Mouse (Mus musculus) testis, postnatal 14 days (tissue): ENCODE results near the gene Gfy.
A peak's percentile ranks its signal among the peaks of the same experiment; 100 is the strongest.
"Not testable (repeated sequence)": the region's sequence is repeated elsewhere in the genome, so short reads cannot be mapped to it uniquely, and the experiment has no call there.

ENCODE experiments used
- DNase-seq: peaks from one replicate; pipeline ENCODE4 v3.0.0; 2021; ENCODE audit warnings: low spot score

The Gfy gene

DNA sequence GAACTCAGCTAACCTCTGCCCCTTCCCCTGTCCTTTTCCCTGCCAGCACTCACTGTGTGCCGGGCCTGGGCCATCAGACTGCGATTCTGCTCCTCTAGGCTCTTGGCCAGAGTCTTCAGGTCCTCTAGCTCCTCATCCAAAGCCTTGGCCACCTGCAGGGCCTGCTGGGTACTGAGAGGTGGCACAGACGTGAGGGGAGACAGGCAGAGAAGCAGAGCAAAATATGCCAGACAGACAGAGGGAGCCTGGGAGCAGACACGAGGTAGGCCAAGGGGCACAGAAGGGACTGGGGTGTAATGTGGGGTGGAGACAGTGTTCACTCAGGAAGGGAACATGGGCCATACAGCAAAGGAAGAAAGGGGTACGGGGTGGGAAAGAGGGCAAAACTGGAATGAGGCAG, 14.0 kb upstream of the Gfy start:
- no peak for DNase-seq

DNA sequence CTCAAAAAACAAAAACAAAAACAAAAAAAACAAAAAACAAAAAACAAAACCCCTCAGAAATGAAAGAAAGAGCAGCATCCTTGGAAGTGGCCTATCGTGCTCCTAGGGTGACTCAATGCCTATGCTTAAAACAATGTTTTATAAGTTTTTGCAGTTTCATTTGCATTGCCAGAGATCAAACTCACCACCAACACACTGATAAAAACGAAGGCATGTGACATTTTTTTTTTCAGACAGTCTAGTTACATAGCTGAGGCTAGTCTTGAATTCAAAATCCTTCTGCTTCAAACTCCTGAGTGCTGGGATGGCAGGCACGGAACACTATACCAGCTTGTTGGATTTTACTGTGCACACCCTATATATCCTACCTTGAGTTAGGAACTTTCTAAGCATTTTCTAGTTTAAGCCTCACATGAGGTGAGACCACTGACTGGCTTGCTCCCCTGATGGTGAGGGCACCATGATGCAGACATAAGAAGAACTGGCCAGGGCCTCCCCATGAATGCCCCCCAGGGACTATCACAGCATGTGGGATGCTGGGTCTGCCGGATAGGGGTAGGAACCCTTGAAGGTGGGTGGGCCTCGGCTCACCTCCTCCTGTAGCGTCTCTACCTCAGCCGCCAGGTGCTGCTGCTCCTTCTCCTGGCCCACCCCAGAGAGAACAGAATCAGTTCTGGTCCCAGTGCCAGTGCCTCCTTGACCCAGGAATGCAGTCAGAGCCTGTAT, 13.4 kb upstream of the Gfy start:
- DNase-seq = no peak

DNA sequence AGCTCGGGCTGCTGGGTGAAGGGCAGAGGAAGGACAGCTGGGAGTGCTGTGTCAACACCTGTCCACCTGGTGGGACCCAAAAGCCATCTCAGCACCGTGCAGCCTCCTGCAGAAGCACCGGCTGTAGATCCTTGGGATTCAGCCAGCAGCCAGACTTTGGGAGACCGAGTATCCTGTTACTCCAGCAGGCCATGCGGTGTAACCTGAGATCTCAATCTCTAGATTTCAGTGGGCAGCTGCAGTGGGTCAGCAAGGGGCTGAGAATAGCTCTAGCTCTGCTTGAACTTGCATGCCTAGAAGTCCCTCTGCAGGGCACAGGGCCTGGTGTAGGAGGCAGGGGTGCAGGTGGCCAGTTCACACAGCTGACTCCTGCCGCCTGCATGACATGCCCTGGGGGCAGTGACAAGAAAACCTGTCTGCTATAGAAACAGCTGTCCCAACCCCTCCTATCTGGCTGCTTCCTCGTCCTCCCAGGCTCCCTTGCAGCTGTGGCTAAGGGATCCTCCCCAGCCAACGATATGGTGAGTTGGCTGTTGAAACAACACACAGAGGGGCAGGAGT, 12.5 kb upstream of the Gfy start:
- no peak for DNase-seq

DNA sequence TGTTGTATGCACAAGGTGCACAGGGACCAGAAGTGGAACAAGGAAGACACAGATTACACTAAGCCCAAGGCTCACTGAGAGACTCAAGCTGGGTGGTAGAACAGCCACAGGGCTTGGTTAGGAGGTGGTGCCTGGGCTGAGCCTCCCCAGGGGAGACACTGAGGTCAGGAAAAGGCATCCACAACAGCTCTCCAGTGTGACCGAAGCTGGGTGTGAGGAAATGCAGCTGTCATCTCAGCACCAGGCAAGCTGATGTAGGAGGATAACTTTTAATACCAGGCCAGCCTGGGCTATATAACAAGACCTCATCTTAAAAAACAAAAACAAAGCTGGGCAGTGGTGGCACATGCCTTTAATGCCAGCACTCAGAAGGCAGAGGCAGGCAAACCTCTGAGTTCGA, 11.8 kb upstream of the Gfy start:
- DNase-seq = no peak

DNA sequence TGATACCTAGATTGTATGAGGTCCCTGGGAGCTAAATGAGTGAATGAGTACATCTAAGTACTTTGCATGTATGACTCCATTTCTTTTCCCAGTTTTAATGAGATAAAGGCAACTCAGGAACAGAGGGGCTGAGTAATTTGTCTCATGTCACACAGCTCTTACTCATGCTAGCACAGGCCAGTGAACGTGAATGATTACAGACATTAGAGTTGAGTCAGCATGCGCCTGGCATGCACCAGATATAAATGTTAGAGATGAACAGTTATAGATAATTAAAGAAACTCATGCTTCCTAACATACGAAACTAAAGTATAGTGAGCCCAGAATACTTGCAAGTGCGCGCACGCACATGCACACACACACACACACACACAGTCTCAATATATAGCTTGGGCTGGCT, 10.8 kb upstream of the Gfy start:
- DNase-seq = no peak

DNA sequence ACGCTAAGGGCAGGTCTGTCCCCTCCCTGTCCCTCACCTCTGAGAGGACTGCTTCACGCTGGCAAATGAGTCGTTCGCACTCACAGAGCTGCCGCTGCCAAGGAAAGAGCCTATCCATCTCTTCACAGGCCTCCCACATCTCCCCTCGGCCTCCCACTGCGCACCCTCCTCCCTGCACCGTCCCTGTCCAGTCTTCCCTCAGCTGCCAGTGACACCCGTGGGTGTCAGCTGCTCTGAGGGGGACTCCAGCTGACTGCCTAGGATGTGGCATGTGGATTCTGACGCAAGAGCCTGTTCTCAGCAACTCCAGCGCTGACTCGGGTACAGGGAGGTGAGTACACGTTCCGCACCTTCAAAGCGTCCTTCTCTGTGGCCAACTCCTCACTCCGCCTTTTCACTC, 10.2 kb upstream of the Gfy start:
- no peak for DNase-seq

DNA sequence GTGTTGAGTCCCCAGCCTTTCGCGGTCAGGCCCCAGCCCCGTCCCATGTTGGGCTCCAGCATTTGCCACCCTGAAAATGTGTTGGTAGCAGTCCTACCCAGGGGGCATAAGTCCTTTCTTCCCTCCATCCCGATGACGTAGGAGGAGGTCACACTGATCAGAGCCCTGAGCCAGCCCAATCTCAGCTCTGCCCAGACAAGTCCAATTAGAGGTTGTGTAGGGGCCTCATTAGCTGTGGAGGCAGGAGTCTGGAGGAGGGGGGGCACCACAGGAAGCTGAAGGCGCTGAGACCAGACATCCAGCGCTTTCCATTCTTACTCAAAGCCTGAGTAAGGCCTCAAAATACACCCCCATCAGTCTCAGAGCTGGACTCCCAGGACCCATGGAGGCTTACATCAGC, 6.6 kb upstream of the Gfy start:
- DNase-seq = no peak

DNA sequence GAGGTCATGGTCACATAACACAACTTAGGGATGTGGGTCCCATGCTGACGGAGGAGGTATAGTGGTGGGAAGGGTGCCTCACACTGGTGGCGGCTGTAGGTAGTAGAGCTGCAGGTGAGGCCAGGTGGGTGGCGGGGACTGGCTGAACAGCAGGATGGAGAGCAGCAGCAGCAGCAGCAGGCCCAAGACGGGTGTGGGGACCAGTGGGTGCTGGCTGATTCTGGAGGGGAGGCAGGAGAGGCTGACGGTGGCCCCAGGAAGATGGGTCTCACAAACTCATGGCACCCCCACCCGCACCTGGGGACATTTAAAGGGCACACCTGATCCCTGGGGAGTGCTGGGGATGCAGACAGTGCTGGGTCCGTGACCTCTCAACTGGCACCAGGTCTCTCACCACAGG, 4.3 kb upstream of the Gfy start:
- no peak for DNase-seq

DNA sequence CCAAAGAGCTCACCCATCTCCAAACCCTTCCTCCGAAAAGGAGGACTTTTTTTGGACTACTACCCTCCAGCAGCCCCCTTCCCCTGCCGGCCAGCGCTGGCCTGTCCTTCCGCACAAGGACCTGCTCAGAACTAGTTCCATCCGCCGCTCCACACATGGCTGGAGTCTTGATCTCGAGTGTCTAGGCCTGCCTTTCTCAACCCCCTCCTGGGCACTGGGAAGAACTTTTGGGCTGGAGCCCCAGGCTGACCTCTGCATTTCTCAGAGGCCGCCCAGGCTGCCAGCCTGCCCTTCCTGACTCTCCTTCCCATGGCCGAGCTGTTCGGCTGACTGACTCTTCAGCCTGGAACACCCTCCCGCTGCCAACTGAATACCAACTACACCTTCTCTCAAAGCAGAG, 3.2 kb upstream of the Gfy start:
- no peak for DNase-seq

DNA sequence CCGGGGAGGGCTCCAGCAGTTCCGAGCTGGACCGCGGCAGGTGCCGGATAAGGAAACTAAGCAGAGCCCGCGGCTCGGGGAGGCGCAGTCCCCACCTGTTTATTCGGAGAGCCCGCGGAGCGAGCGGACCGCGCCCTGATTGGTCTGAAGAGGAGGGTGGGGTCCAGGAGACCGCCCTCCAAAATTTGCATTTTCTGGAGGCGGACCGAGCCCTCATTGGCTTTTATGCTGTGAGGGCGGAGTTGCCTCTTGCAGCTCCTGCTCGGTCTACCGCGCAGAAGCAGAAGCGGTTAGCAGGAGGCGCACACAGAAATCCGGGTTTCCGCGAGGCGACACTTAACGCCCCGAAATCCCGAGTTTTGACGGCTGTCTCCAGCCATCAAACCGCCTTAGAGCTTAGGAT, 2.8 kb upstream of the Gfy start:
- peak; percentile 91 for DNase-seq

DNA sequence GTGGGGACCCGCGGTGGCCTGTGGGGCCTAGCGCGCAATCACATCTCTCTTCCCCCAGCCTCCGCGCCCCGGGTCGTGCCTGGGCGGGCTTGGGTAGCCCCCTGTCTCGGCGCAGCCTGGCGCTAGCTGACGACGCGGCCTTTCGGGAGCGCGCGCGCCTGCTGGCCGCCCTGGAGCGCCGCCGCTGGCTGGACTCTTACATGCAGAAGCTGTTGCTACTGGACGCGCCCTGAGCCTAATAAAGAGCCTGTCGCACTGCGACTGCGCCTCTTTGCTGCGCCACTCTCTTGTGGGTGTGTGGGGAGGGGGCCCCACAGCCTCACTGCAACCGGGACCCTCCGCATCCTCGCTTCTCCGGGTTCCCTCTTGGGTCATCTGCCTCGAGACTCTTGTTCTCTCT, 2.2 kb upstream of the Gfy start:
- DNase-seq = peak; percentile 69

DNA sequence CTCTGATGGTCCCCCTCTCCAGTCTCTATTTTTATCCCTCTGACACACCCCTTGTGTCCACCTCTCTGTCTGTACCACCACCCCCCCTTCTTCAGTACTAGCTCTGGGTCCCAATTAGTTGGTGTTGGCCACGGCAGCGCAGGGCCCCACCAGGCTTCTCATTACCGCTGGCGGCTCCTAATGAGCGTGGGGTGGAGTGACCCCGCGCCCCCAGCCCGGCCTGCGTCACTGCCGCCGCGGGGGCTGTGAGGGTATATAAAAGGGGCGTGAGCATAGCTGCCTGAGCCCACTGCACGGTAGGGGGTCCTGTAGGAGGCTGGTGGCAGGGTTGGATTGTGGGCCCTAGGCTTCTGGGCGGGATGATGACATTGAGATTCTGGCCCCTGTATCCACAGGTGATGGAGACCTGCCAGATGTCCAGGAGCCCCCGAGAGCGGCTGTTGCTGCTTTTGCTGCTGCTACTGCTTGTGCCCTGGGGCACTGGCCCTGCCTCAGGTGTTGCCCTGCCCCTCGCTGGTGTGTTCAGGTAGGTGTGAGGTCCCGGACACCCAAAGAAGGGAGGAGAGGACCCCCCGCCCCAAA, 1.6 kb upstream of the Gfy start, which contains the start of gene Pth2:
Gene Pth2 (plus strand): TSS at position 100 of the 582 bp plus-strand sequence.
- DNase-seq = no peak

DNA sequence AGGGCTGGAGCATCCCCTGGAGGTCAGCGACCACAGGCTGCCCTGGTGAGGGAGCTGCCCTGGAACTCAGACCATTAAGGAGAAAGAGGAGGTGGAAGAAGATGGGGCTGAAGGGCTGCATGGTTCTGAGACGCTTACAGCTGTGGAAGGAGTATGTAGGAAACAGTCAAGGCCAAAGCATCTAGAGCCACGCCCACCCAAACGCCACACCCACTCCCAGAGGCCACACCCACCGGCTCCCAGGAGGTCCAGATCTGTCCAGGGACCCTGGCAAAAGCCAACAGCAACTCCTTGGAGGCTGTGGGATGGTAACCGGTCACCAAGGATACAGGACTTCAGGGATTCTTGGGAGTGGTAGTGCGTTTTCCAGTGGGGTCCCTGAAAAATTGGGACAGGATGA, 819 bp downstream of the Gfy start:
- no peak for DNase-seq

DNA sequence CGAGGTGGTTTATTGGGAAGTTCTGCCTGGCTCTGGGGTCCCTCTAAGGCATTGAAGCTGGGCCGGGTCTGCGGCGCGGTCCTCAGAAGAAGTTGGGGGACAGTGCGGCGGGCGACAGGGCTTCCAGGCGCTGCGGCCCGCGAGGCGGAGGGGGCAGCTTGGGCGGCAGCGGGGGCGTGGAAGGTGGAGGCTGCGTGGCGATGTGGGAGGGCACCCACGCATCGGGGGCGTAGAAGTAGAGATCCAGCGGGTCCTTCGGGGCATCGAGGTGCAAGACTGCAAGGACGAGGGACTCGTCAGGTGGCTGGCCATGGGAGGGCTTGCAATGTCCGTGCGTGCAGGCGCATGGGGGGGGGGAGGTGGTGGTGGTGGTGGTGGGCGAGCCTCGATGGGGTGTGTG, 3.0 kb downstream of the Gfy start:
- DNase-seq = no peak

DNA sequence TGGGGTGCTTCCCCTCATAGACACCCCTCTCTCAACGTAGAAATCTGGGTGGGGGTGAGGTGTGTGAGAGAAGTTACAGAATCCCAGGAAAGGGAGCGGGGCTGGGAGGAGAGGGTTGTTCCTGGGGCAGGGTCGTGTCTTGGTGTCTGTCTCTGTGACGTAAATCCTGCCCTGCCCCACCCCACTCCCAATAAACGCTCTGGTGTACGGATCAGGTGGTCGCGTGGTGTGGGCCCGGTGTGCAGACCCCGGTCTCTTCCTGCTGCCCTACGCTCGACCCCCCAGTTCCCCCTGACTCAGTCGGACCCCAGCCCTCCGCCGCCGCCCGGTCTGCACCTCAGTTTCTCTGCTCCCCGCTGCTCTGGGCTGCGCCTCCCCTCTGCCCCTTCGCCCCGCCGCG, 3.4 kb downstream of the Gfy start:
- DNase-seq = no peak

DNA sequence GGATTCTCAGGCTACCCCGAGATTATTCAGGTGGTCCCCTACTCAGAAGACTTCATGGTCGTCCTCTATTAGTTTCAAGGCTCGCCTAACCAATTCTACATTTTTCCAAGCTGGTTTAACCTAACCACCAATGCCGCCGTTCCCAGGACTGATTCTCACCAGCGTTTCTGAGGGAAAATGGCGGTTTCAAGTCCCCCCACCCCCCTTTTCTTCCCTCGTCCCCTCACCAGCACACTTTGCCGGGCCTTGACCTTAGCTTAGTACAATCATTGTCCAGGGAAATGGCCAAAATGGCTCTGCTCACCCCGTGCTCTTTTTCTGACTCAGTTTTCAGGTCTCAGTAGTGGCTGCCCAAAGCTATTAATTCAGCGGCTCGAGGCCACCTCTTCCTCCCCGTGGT, 4.0 kb downstream of the Gfy start:
- DNase-seq = no peak

DNA sequence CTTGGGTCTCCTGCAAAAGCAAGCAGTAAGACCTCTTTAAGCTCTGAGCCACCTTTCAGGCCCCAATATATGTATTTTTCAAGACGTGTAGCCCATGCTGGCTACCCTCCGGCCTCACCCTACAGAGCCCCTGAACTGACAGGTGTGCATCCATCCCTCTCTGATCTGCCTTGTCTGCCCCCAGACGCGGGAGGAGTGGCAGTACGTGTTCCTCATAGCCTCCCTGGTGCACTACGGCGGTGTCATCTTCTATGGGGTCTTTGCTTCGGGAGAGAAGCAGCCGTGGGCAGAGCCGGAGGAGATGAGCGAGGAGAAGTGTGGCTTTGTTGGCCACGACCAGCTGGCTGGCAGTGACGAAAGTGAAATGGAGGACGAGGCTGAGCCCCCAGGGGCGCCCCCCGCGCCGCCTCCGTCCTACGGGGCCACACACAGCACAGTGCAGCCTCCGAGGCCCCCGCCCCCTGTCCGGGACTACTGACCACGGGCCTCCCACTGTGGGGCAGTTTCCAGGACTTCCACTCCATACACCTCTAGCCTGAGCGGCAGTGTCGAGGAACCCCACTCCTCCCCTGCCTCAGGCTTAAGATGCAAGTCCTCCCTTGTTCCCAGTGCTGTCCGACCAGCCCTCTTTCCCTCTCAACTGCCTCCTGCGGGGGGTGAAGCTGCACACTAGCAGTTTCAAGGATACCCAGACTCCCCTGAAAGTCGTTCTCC, 4.6 kb downstream of the Gfy start:
- peak; percentile 77 for DNase-seq

DNA sequence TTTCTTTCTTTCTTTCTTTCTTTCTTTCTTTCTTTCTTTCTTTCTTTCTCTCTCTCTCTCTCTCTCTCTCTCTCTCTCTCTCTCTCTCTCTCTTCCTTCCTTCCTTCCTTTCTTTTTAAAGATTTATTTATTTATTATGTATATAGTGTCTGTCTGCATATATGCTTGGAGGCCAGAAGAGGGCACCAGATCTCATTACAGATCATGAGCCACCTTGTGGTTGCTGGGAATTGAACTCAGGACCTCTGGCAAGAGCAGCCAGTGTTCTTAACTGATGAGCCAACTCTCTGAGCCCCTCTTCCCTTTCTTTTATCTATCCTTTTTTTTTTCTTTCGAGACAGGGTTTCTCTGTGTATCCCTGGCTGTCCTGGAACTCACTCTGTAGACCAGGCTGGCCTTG, 5.6 kb downstream of the Gfy start:
- not testable (repeated sequence) for DNase-seq

DNA sequence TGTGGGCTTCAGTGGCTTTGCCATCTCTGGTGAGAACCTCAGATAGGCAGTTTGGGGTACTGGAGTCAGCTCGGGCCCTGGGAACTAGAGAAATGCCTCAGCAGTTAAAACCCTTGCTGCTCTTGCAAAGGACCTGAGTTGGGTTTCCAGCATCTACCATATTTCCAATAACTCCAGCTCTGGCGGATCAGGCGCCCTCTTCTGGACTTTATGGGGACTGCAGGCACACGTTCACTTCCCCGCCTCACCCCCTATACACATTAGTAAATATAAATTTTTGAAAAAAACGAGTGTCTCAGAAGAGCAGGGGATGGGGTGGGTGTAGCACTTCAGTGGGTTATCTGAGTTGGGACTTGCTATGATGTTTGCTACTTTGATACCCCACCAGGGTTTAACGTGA, 6.4 kb downstream of the Gfy start:
- no peak for DNase-seq

DNA sequence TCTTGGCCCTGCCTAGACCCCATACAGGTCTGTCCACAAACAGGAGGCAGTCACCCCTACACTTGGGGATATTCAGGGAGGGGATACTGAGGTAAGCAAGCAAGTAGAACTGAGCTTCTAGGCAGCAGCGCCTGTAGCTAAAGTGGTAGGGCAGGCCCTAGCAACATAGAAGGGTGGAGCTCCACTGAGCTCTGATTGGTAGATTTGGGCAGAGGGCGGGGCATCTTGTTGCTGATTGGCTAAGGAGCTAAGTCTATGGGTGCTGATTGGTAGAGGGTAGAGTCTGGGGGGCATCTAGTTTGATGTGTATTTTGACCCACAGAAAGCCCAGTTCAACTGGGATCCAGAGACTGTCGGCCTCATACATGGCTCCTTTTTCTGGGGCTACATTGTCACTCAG, 9.9 kb downstream of the Gfy start:
- no peak for DNase-seq

DNA sequence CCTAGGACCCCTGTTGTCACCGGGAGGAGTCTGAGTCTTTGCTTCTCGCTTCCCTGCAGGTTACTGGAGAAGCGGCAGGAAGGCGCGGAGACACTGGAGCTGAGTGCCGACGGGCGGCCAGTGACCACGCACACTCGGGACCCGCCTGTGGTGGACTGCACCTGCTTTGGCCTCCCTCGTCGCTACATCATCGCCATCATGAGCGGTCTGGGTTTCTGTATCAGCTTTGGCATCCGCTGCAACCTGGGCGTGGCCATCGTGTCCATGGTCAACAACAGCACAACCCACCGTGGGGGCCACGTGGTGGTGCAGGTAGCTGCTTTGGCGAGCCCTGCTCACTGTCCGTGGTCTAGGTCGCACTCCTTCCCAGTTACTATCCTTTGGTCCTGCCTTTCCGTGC, 10.7 kb downstream of the Gfy start:
- DNase-seq = no peak

DNA sequence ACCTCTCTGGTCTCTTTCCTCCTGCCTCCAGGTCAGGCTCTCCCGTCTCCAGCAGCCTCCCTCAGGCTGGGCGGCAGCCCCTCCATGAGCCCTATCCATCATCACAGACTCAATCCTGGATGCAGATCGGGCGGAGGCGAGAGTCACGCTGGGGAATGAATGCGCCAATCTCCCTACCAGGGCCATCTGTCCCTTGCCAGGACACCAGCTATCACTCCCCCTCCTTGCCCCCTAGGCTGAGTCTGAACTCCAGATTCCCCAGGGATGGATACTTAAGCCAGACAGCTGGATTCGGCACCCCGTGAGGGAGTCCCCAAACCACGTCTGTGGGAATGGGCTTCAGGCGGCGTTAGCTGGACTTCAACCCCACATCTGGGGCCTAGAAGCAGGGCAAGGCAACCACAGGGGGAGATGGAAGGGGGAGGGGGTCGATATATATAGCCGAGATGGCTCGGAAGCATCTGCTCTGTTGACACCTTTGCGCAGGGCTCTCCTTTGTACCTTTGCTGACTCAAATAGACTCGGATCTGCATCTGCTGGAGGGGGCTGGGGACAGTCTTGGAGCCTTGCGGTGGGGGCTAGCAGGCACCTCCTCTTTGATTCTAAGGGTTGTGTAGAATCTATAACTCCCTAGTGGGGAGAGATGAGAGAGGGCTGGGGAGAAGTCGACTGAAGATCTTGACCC, 11.5 kb downstream of the Gfy start:
- DNase-seq = no peak

DNA sequence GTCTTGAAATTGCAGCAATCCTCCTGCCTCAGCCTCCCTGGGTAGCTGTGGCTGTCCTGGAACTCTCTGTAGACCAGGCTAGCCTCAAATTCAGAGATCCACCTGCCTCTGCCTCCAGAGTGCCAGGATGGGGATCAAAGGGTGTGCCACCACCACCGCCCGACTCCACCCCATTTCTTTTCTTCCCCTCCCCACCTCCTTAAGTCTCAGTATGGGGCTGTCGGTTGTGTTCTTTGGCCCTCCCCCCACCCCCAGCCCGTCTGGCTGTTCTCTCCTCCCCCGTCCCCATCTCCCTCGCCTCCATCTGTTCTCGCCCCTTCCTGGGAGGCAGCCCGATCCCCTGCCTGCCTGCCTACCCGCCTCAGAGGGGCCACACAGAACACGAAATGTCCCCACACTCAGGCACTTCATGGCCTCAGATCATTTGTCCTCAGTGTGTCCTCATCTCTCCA, 12.4 kb downstream of the Gfy start:
- DNase-seq = no peak
